Mouse (Mus musculus): Measurements from ENCODE around the gene Prim2.

- TF ChIP-seq MAFK (IDR thresholded peaks at IDR 0.05; ENCODE audit: insufficient read depth, low read depth, low read length) (no peak), ZNF384 (IDR thresholded peaks at IDR 0.05; ENCODE audit: low read depth, low read length) (no peak), ZC3H11A (IDR thresholded peaks at IDR 0.05; ENCODE audit: borderline replicate concordance, low read depth, low read length) (no peak), CHD2 (IDR thresholded peaks at IDR 0.05; ENCODE audit: low read depth, low read length) (no peak), HCFC1 (IDR thresholded peaks at IDR 0.05; ENCODE audit: borderline replicate concordance, insufficient read depth, low read length) (no peak)
These were observed 222.4 kb downstream of the Prim2 start for GRCm38 (mm10) chr1:33447179-33447578.
